Mouse (Mus musculus) MN1 (cell line): Measurements from ENCODE around the gene Olfr168.
"Not testable (repeated sequence)": the region's sequence is repeated elsewhere in the genome, so short reads cannot be mapped to it uniquely, and the experiment has no call there.

Experiments used
- DNase-seq: peaks from one replicate; pipeline ENCODE4 v3.0.0-alpha.2; 2016; ENCODE audit warnings: low spot score

The Olfr168 gene

DNA sequence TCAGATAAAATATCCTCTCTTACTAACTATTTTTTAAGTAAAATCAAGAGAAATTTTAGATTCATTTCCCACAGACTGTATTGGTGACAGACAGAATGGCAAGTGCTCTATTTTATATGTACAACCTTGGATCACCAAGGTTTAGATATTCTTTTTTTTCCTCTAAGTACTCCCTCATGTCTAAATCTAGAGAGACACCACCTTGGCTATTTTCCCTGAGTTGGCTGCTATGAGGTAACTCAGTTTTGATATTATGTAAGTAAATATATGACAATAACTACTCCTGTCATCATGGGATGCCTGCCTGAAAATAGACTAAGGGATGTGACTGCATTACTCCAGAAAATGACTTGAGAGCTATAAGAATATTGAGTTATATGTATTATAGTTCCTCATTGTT, at the start of gene Olfr168:
Gene Olfr168, minus strand, starts transcription at position 101 of the 400 bp plus-strand sequence.
- no peak for DNase-seq

GRCm38 (mm10) chr16:19571709-19572108, 36.4 kb upstream of the Olfr168 start, which contains the start of gene Olfr169:
Olfr169 (minus strand) TSS chr16:19571809.
- not testable (repeated sequence) for DNase-seq

DNA sequence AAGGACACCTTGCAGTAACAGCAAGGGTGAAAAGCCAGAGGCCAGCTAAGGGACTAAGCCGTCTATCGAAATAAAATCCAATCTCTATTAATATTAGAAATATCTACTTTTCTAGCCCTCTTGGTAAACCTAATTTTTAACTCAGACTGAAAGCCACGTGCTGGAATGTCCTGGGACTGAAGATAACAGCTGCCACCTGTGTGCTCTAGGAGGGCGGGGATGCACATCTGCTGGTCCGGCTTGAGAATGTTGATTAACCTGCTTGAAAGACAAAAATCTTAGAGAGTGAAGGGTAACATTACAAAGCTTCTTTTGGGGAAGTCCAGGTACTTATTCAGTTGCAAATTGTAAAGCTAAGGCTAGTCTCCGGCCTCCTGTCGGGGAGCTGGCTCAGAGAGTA, 18.1 kb upstream of the Olfr168 start:
- not testable (repeated sequence) for DNase-seq

DNA sequence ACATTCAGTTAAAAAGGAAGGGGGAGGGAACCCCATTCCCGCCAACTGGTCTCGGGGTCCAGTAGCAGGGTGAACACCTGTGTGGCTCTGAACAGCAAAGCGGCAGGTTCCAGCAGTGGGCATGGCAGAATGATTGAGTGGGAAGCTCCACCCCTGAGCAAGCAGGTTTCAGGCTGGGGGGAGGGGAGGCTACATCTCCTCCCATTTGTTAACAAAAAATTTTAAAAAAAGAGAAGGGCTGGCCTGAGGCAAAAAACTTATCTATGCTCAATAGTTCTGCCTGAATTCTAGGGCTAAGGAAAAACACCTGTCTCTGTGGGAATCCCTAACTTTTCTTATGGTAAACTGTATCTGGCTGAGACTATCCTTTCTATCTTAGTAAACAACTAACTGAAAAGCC, 16.9 kb upstream of the Olfr168 start:
- DNase-seq: not testable (repeated sequence)

DNA sequence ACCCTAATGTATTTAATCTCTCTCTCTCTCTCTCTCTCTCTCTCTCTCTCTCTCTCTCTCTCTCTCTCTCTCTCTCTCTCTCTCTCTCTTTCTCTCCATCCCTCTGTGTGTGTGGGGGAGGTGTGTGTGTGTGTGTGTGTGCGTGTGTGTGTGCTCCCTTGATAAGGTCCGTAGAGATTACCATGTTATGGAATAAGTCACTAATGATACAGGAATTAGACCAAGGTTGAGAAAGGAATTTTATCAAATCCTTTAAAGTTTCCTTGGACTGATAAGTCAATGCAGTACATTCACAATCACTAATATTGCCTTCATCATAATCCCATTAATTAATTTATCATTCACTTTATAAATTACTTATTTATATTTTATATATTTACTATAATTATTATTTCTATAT, 13.2 kb downstream of the Olfr168 start, which contains the start of gene Olfr167:
Gene Olfr167, minus strand, starts transcription at position 101 of the 400 bp plus-strand sequence.
- no peak for DNase-seq

- no peak for DNase-seq
Observed at GRCm38 (mm10) chr16:19483394-19483793, 52.0 kb downstream of the Olfr168 start, which contains the start of gene Olfr166. Olfr166 (plus strand) TSS chr16:19483694.
